Mouse (Mus musculus): ENCODE measurements around the gene Olfr573-ps1.

Olfr573-ps1 gene

DNA sequence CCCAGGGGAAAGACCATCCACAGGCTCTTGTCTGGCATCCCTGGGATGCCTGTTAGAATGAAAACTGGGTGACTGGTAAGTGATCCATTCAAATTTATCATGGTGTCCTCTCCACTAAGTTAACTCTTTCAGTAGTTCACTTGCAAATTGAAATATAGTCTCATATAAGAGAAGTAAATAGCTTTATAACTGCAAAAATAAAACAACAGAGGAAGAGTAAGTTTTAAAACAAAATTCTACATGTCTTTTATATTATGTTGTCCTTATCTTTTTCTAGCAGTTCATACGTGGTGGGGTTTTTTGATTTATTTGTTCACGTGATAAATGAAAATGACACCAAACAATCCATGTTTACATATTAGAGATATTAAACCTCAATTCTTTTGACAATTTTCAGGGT lies at the start of gene Olfr573-ps1:
Olfr573-ps1 (minus strand) TSS at position 101 of the 400 bp plus-strand sequence.
- no peak for DNase-seq (ENCODE audit: extremely low read depth, low read depth)

- DNase-seq (ENCODE audit: extremely low read depth, low read depth): no peak
Measured at GRCm38 (mm10) chr7:102989224-102989623, 46.8 kb upstream of the Olfr573-ps1 start, which contains the start of gene Olfr578. Olfr578 (minus strand) TSS chr7:102989324.

DNA sequence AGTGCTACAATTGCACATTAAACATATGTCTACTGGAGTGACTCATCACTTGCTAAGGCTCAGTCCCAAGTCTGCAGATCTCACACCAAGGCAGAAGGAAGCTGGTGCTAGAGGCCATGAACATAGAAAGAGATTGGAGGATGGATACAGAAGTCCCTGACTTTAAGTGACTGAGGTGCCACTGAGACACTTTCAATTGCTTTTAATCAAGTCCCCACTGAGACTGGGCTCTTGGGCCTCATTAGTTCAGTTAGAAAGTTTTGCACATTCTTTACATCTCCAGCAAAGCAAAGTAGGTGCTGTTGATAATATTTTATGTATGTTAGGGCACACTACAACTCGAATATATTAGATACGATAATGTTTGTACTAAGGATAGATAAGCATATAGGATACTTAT lies 33.5 kb upstream of the Olfr573-ps1 start, which contains the start of gene Olfr577:
Olfr577 (minus strand) TSS at position 101 of the 400 bp plus-strand sequence.
- no peak for DNase-seq (ENCODE audit: extremely low read depth, low read depth)

DNA sequence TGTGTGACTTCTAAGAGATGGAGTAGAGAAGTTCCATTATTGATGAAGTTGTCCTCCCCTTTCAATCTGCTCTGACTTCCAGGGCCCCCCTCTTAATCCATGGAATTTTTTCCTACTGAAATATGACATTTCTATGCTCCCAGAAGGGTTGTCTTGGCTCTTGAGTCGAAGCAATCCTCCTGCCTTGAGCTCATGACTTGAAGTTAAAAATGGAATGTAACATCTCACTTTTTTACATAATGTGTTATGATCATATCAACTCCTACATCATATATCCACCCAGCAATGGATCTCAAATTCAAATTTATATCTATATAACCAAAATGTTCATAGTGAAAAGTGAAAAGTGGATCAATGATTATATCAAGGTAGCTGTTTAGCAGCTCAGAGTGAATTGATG lies 32.0 kb upstream of the Olfr573-ps1 start:
- DNase-seq (ENCODE audit: extremely low read depth, low read depth): no peak

- no peak for DNase-seq (ENCODE audit: extremely low read depth, low read depth)
Measured at GRCm38 (mm10) chr7:102962360-102962759, 20.0 kb upstream of the Olfr573-ps1 start, which contains the start of gene Olfr576. Olfr576 (plus strand) TSS chr7:102962660.

DNA sequence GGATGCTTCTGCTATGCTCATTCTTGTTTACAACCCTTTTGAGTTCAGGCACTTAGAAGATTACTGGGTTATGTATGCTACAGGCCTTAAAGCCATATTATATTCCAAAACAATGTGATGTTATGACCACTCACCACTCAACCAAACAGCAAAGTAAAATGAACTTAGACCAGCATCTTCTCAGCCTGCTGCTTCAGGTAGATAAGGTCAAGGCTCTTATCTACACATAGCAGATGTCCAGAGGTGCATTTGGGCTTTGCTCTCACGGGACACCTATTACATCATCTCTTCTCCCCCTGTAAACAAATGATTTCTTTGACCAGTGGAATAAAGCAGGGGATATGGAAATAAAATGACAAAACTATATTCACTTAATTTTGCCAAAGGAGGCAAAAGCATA lies 16.2 kb upstream of the Olfr573-ps1 start, which contains the start of gene Olfr575:
Olfr575 (minus strand) TSS at position 183 of the 400 bp plus-strand sequence.
- DNase-seq (ENCODE audit: extremely low read depth, low read depth): no peak

- DNase-seq (ENCODE audit: extremely low read depth, low read depth): no peak
Measured at GRCm38 (mm10) chr7:102958137-102958536, 15.8 kb upstream of the Olfr573-ps1 start.

DNA sequence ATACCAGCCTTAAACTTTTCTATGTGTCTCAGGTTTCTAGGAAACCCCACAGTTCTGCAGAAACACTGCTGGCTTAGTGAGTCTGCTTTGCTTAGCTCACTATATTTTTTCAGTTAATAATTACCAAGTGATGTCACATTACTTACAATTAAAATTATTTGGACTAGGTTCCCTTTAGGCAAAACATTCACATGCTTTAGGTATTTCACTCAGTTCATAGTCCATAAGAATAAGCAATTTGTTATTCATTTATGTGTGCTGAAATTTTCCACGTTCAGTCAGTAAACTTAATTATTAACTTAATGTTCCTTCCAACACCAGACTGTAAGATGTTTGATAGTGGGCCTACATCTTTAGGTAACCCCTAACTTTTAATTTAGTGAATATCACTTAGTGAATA lies 8.4 kb upstream of the Olfr573-ps1 start:
- DNase-seq (ENCODE audit: extremely low read depth, low read depth): no peak

- no peak for DNase-seq (ENCODE audit: extremely low read depth, low read depth)
Measured at GRCm38 (mm10) chr7:102948167-102948566, 5.8 kb upstream of the Olfr573-ps1 start, which contains the start of gene Olfr574. Olfr574 (plus strand) TSS chr7:102948467.

DNA sequence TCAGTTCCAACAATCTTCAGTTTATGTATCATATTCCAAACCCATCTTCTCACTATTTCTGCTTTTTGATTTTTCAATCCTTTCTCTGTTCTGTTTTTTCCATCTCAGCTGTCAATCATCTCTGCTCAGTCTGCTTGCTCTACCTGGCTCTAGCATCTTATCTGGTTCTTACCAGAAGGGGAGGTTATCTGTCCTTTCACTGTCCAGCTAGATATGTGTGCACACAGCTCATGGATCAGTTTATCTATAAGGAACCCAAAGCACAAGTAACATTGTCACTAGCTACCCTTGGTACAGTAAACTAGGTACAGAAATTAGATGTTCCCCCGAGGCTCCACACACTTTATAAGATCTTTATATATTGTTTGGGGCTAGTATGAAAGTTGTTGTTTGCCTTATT lies 1.0 kb upstream of the Olfr573-ps1 start:
- no peak for DNase-seq (ENCODE audit: extremely low read depth, low read depth)

- no peak for DNase-seq (ENCODE audit: extremely low read depth, low read depth)
Measured at GRCm38 (mm10) chr7:102927105-102927504, 15.3 kb downstream of the Olfr573-ps1 start.

- DNase-seq (ENCODE audit: extremely low read depth, low read depth): no peak
Measured at GRCm38 (mm10) chr7:102924109-102924508, 18.3 kb downstream of the Olfr573-ps1 start, which contains the start of gene Olfr572. Olfr572 (plus strand) TSS chr7:102924409.

GRCm38 (mm10) chr7:102919632-102920031 lies 22.7 kb downstream of the Olfr573-ps1 start:
- DNase-seq (ENCODE audit: extremely low read depth, low read depth): peak; percentile 6

DNA sequence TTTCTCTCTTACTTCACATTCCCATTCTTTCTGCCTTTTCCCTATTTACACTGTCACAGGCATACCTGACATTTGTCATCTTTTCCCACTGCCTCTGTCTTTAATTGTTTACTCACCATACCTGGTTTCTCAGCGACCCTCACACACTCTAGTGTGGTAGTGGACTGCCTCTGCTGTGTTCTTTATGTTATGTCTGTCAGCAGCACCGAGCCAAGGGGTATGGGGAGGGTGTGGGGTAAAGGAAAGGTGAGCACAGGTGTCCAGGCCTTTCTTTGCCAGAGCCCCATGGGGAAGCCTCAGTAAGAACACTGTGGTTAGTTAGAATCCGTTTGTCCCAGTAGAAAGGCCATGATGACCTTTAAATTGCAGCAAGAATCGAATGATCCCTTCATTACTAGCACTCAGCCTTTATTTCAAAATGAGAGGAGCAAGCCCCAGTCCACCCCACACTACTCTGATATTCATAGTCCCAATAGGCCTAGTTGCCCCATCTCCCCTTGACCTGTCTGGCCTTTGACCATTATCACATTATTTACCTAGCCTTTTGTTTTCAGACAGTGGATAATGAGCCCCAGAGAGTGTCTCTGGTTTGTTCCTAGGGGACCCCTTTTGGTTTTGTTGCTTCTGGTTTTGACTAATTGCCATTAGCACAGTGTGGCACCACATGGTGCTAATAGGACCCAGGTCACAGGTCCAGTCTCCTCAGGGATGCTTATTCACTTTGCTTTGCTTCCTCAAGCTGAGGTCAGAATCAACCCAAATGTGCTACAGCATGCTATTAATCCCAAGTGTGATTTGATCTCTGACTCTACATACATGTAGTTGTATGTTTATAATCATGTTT lies 25.1 kb downstream of the Olfr573-ps1 start, which contains the start of gene Olfr571:
Olfr571 (minus strand) TSS at position 505 of the 844 bp plus-strand sequence.
- no peak for DNase-seq (ENCODE audit: extremely low read depth, low read depth)

DNA sequence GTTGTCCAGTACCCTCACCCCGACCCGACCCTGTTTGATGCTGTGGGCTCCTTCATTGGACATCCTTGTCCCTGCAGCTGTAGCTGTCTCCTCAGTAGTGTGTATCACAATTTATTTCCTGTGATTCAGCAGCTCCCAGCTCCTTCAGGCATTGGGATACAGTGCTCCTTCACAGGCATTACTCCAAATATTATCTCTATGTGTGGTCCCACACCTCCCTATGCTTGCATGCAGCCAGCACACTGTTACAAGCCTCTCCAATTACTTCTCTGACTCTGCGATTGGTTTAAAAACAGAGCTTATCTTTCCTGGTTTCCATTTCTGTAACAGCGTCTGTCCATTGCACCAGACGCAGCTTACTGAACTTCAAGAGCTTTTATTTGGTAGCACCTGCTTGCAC lies 26.0 kb downstream of the Olfr573-ps1 start:
- DNase-seq (ENCODE audit: extremely low read depth, low read depth): no peak

DNA sequence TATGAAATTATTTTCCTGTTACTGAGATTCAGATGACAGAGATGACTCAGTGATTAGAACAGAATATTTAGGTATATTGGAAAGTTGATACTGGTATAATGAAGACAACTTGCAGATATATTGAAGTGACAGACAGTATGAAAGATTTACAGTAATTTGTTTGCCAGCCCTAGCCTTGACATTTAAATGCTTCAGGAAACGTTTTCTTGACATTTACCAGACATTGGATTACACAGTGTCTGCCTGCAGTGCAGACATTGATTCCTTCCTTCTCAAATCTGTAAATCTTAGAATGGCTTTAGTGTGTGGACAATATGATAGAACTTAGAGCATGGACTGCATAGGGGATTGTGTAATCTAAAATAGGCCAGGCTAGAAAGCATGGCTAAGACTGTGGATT lies 27.1 kb downstream of the Olfr573-ps1 start:
- DNase-seq (ENCODE audit: extremely low read depth, low read depth): no peak

Measured in MEL-GATA-1-ER (cell line).